Mouse (Mus musculus) Muller cell, postnatal 12 days (primary cell): Measurements from ENCODE around the gene Gm4767.
"Not testable (repeated sequence)": the region's sequence is repeated elsewhere in the genome, so short reads cannot be mapped to it uniquely, and the experiment has no call there.

Source experiments
- DNase-seq: peaks from one replicate; pipeline ENCODE4 v3.0.0-alpha.2; 2015; ENCODE audit errors: inconsistent ontology term

Gm4767 gene

GRCm38 (mm10) chr10:81811899-81812298, at the start of gene Gm4767:
Gene Gm4767 (plus strand): TSS chr10:81812186.
- peak; percentile 0 for DNase-seq

- not testable (repeated sequence) for DNase-seq
Measured at GRCm38 (mm10) chr10:81770506-81771403, 41.2 kb upstream of the Gm4767 start, which contains the start of gene Gm3055. Gene Gm3055 (minus strand): TSS chr10:81771161.

GRCm38 (mm10) chr10:81771404-81771777, 40.6 kb upstream of the Gm4767 start:
- DNase-seq, result not testable (repeated sequence)

GRCm38 (mm10) chr10:81846219-81846618, 34.2 kb downstream of the Gm4767 start:
- DNase-seq, result not testable (repeated sequence)

GRCm38 (mm10) chr10:81863409-81864407, 51.7 kb downstream of the Gm4767 start, which contains the start of gene Gm32687:
Gene Gm32687 (plus strand): TSS chr10:81863934.
- not testable (repeated sequence) for DNase-seq
